Mouse (Mus musculus) MEL (cell line): ENCODE data around the gene Gosr2. TPM values are rescaled to one million over a fixed set of nuclear protein-coding genes. Genes with fewer than 3 reads are reported as not detected.

Experiments used
- DNase-seq: peaks from one replicate; pipeline ENCODE4 v3.0.0; 2011; ENCODE audit warnings: low read depth, low spot score
- H3K27ac ChIP-seq: 2 replicates; pipeline ENCODE4 v1.5.1; 2012; ENCODE audit warnings: low read depth, mild to moderate bottlenecking, control low read depth, low read length, moderate library complexity; ENCODE audit not compliant: control insufficient read depth
- H3K27me3 ChIP-seq, 2 experiments: fragments of 150-350 bp in 1 of 2; sonication (generic) in 1 of 2; 2 replicates each; pipeline ENCODE4 v1.6.1; 2012; ENCODE audit warnings: low read length in 2 of 2, mild to moderate bottlenecking in 2 of 2, improper control_type of control experiment in 1 of 2, moderate library complexity in 1 of 2; ENCODE audit not compliant: insufficient read depth in 2 of 2, control insufficient read depth in 1 of 2
- H3K36me3 ChIP-seq, 2 experiments: 2 replicates each; pipeline ENCODE4 v1.6.1; 2012 to 2014; ENCODE audit warnings: low read length in 2 of 2, improper control_type of control experiment in 1 of 2, inconsistent platforms in 1 of 2, mild to moderate bottlenecking in 1 of 2; ENCODE audit not compliant: insufficient read depth in 2 of 2, control insufficient read depth in 1 of 2
- H3K4me1 ChIP-seq, 2 experiments: fragments of 150-350 bp in 1 of 2; sonication (generic) in 1 of 2; 2 replicates each; pipeline ENCODE4 v1.6.1; 2012; ENCODE audit warnings: low read length in 2 of 2, improper control_type of control experiment in 1 of 2, mild to moderate bottlenecking in 1 of 2; ENCODE audit not compliant: insufficient read depth in 2 of 2, control insufficient read depth in 1 of 2
- H3K4me3 ChIP-seq, 2 experiments: fragments of 150-350 bp in 1 of 2; sonication (generic) in 1 of 2; 2 replicates each; pipeline ENCODE4 v1.5.1; 2012; ENCODE audit warnings: low read depth in 2 of 2, low read length in 2 of 2, mild to moderate bottlenecking in 2 of 2, moderate library complexity in 2 of 2, control low read depth in 1 of 2, improper control_type of control experiment in 1 of 2; ENCODE audit not compliant: control insufficient read depth in 1 of 2, insufficient read depth in 1 of 2
- H3K79me2 ChIP-seq: 2 replicates; pipeline ENCODE4 v1.6.1; 2012; ENCODE audit warnings: mild to moderate bottlenecking, low read length, moderate library complexity; ENCODE audit not compliant: control insufficient read depth, poor library complexity, insufficient read depth
- H3K9ac ChIP-seq: 2 replicates; pipeline ENCODE4 v1.6.1; 2012; ENCODE audit warnings: low read depth, mild to moderate bottlenecking, control low read depth, low read length, moderate library complexity; ENCODE audit not compliant: control insufficient read depth, poor library complexity, severe bottlenecking
- H3K9me3 ChIP-seq: fragments of 150-350 bp; sonication (generic); replicated peaks from 2 replicates; pipeline ENCODE4 v1.6.1; 2012; ENCODE audit warnings: mild to moderate bottlenecking, low read length, improper control_type of control experiment, moderate library complexity; ENCODE audit not compliant: insufficient read depth
- CHD2 ChIP-seq: IDR thresholded peaks from 2 replicates; pipeline ENCODE4 v1.6.1; 2011; ENCODE audit warnings: low read length, improper control_type of control experiment
- ELF1 ChIP-seq: IDR thresholded peaks from 2 replicates; pipeline ENCODE4 v1.6.1; 2014; ENCODE audit warnings: low read depth, mild to moderate bottlenecking, inconsistent platforms, low read length, improper control_type of control experiment, moderate library complexity
- GATA1 ChIP-seq: IDR thresholded peaks from 2 replicates; pipeline ENCODE4 v1.6.1; 2011; ENCODE audit warnings: low read depth, low read length, improper control_type of control experiment
- MAX ChIP-seq: IDR thresholded peaks from 2 replicates; pipeline ENCODE4 v1.6.1; 2011; ENCODE audit warnings: low read length, improper control_type of control experiment
- MAZ ChIP-seq: IDR thresholded peaks from 2 replicates; pipeline ENCODE4 v1.6.1; 2012; ENCODE audit warnings: low read depth, mild to moderate bottlenecking, inconsistent platforms, low read length, improper control_type of control experiment
- NELFE ChIP-seq: IDR thresholded peaks from 2 replicates; pipeline ENCODE4 v1.6.1; 2011; ENCODE audit warnings: low read depth, low read length, improper control_type of control experiment
- NRF1 ChIP-seq: IDR thresholded peaks from 2 replicates; pipeline ENCODE4 v1.6.1; 2014; ENCODE audit warnings: low read depth, mild to moderate bottlenecking, inconsistent platforms, low read length, improper control_type of control experiment, moderate library complexity; ENCODE audit not compliant: poor library complexity, insufficient read depth, severe bottlenecking
- POLR2AphosphoS5 ChIP-seq: IDR thresholded peaks from 2 replicates; pipeline ENCODE4 v1.6.1; 2012; ENCODE audit warnings: low read depth, borderline replicate concordance, mild to moderate bottlenecking, inconsistent platforms, low read length, moderate library complexity, mixed read lengths
- TCF12 ChIP-seq: IDR thresholded peaks from 2 replicates; pipeline ENCODE4 v1.6.1; 2014; ENCODE audit warnings: low read depth, mild to moderate bottlenecking, inconsistent platforms, low read length, improper control_type of control experiment, moderate library complexity
- UBTF ChIP-seq: IDR thresholded peaks from 2 replicates; pipeline ENCODE4 v1.6.1; 2012; ENCODE audit warnings: low read depth, mild to moderate bottlenecking, inconsistent platforms, low read length, improper control_type of control experiment, moderate library complexity, borderline replicate concordance; ENCODE audit not compliant: insufficient read depth
- USF2 ChIP-seq, 2 experiments: IDR thresholded peaks; 2 replicates each; pipeline ENCODE4 v1.6.1; 2011 to 2012; ENCODE audit warnings: improper control_type of control experiment in 2 of 2, low read length in 2 of 2, borderline replicate concordance in 1 of 2, inconsistent platforms in 1 of 2, low read depth in 1 of 2, mild to moderate bottlenecking in 1 of 2; ENCODE audit not compliant: insufficient read depth in 1 of 2
- ZC3H11A ChIP-seq: IDR thresholded peaks from 2 replicates; pipeline ENCODE4 v1.6.1; 2012; ENCODE audit warnings: low read depth, mild to moderate bottlenecking, inconsistent platforms, low read length, improper control_type of control experiment
- ZMIZ1 ChIP-seq: IDR thresholded peaks from 2 replicates; pipeline ENCODE4 v1.6.1; 2012; ENCODE audit warnings: low read depth, mild to moderate bottlenecking, inconsistent platforms, low read length, improper control_type of control experiment, moderate library complexity
- ZNF384 ChIP-seq: IDR thresholded peaks from 2 replicates; pipeline ENCODE4 v1.6.1; 2012; ENCODE audit warnings: low read depth, mild to moderate bottlenecking, inconsistent platforms, low read length, improper control_type of control experiment
- polyA plus RNA-seq, 2 experiments: library from polyadenylated mRNA; stranded (reverse) in 1 of 2; unstranded in 1 of 2; fragments of >175 nt in 1 of 2; fragments of >200 nt in 1 of 2; gene quantifications; 2 replicates each; pipeline versions ENCODE4 v1.2.1 to v1.2.4; 2012; ENCODE audit warnings: low replicate concordance in 2 of 2, low read depth in 1 of 2; ENCODE audit not compliant: insufficient read length in 2 of 2, insufficient read depth in 1 of 2, missing spikeins in 1 of 2
- total RNA-seq: library from RNA; depleted of rRNA; stranded (reverse); fragments of 300-350 nt; gene quantifications from 2 replicates; pipeline ENCODE4 v1.2.3, GENCODE M21; 2012

Gene Gosr2
- total and polyA plus RNA-seq, 3 experiments: 101 to 149 TPM; not detected in 1

DNA sequence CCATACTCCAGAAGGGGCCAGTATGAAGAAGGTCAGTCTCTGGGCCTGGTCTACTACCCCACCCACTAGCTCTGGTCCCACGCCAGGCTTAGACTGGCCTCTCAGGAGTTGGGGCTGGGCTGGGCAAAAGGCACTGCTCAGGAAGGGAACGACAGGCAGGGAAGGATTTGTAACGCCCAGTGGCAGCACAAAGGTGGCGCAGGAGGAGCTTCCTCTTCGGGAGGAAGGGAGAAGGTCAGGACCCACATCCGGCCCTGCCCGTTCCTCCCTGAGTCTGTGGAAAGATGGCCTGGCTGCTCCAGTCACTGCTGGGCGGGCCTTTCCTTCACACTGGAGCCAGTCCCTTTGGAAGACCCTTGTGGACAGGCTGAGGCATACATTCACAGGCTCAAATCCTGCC is 9.3 kb upstream of the Gosr2 start:
- Histone ChIP-seq H3K4me3 (no peak overlapping the region), H3K27me3 (no peaks in the 10 kb centered on the region; a peak in 2 of 4 replicates), H3K4me1 (no peaks in the 10 kb centered on the region)
- no peak for TF ChIP-seq MAX
- no peak for TF ChIP-seq USF2 (IDR thresholded peaks at IDR 0.05; ENCODE audit: borderline replicate concordance in 1 of 2, insufficient read depth in 1 of 2, low read depth in 1 of 2, low read length in 2 of 2)
- TF ChIP-seq CHD2: no peak
- no peak for TF ChIP-seq NELFE
- TF ChIP-seq NRF1: no peak
- no peak for TF ChIP-seq ZMIZ1
- no peak for TF ChIP-seq ELF1
- TF ChIP-seq MAZ: no peak
- no peak for TF ChIP-seq TCF12
- TF ChIP-seq POLR2AphosphoS5: no peak
- TF ChIP-seq, all 39 proteins: peak for 0
- Histone ChIP-seq H3K9me3 (no peaks in the 10 kb centered on the region), H3K36me3 (no peaks in the 10 kb centered on the region), H3K27ac (no peak overlapping the region), H3K9ac (no peak overlapping the region), H3K79me2 (no peaks in the 10 kb centered on the region)
- DNase-seq: no peak

- Histone ChIP-seq H3K27ac (peak overlapping the region; percentile 72), H3K4me3 (peak overlapping the region; percentile 86 to 90), H3K4me1 (peaks cover 2 to 3% of the 10 kb centered on the region in 2 experiments; a peak in 3 of 4 replicates), H3K36me3 (peaks cover 2 to 9% of the 10 kb centered on the region in 2 experiments), H3K9ac (peak overlapping the region; percentile 90), H3K27me3 (no peaks in the 10 kb centered on the region; a peak in 1 of 4 replicates), H3K79me2 (peaks cover 24% of the 10 kb centered on the region), H3K9me3 (no peaks in the 10 kb centered on the region)
- no peak for DNase-seq
- TF ChIP-seq TCF12 (no peak), GATA1 (peak; percentile 7; the same call in 1 of the 2 replicates)
Measured at GRCm38 (mm10) chr11:103698226-103698625, 528 bp upstream of the Gosr2 start.

DNA sequence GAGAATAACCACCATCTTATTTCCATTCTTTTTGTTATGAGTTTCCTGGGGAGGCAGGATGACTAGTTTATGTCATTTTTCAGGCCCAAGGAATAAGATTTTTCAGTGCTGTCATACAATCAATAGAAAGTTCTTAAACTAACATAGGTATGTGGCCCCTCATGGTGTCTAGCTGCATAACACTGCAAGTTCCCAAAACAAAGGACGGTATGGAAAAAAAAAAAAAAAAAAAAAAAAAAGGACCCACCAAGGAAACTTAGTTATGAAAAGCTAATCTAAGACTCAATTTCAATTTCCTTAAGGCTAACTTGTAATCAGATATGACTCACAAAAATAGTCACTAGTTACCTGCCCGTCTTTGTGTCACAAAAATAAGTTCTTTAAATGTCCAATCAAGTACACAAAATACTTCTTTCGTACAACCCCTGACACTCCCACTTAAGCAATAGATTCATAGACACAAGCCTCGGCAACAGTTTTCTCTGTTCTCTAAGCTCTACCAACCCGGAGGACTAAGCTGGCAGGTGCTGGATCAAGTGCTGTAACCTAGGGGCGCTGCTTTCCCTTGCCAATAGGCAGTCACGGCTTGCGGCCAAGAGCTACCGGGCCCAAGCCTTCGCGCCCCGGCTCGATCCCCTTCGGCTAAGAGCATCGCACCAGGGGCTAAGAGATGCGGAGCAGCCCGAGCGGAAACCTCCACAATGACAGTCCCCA is 690 bp downstream of the Gosr2 start:
- Histone ChIP-seq H3K36me3 (peaks cover 6 to 9% of the 10 kb centered on the region in 2 experiments), H3K9me3 (no peaks in the 10 kb centered on the region), H3K79me2 (peaks cover 29% of the 10 kb centered on the region), H3K27me3 (no peaks in the 10 kb centered on the region; a peak in 1 of 4 replicates), H3K9ac (peak overlapping the region; percentile 90), H3K4me1 (peaks cover 2 to 3% of the 10 kb centered on the region in 2 experiments; a peak in 3 of 4 replicates), H3K27ac (peak overlapping the region; percentile 90), H3K4me3 (peak overlapping the region; percentile 86 to 90)
- TF ChIP-seq ZNF384 (peak; percentile 26; the same call in 1 of the 2 replicates), ZC3H11A (no peak), UBTF (0 out of 2 replicates have a peak, but pooled peaks have one; percentile 63)
- DNase-seq: no peak
